Mouse (Mus musculus): ENCODE data around the gene Batf3.

Gene Batf3

DNA sequence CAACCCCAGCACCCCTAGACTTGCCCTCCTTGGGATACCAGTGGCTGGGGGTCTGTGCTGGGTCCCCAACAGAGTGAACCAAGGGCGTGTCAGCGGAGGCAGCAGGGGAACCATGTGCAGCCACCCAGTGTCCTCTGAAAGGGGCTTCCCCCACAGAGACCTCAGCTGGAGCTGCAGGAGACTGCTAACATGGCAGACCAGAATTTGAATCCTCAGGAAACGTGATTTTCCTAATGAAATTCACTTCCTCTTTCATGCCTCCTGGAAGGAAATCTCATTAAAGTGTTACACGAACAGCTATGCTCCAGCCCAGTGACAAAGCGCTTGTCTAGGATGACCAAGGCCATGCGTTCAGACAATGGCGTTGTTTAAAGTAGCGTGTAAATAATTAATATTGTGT lies 10.7 kb upstream of the Batf3 start:
- DNase-seq: no peak

DNA sequence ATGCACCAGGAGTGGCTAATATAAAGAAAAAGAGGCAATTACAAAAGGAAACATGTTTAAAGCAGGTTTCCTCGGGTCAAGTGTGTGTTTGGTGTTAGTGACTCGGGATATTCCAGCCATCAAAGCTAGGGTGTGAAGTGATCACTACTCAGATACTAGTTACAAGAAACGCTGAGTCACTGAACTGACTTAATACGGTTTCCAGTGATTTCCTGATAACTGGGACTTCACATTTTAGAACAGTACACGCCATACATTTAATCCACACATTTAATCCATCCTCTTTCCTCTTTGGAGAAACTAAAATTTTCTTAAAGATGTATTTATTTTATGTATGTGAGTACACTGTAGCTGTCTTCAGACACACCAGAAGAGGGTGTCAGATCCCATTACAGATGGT lies 9.7 kb upstream of the Batf3 start:
- DNase-seq: no peak

DNA sequence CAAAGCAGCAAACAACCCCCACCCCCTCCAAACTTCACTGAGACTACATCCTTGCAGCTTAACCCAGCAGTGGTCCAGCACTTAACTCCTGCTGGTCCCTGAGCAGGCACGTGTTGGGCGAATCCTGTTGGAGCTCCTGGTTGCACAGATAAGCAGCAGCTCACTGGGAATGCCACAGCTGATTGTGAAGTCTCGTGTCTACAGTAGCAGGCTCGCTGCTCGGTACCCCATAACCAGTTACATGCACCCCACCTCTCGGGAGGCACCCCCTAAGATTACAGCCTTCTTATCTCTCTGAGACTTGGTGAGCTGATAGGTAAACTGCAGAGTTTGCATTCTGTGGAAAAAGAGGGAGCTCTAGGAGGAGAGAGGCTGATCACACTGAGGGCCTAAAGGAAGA lies 8.3 kb upstream of the Batf3 start:
- DNase-seq: no peak

- no peak for DNase-seq
Measured at GRCm38 (mm10) chr1:191092050-191092449, 5.6 kb upstream of the Batf3 start.

DNA sequence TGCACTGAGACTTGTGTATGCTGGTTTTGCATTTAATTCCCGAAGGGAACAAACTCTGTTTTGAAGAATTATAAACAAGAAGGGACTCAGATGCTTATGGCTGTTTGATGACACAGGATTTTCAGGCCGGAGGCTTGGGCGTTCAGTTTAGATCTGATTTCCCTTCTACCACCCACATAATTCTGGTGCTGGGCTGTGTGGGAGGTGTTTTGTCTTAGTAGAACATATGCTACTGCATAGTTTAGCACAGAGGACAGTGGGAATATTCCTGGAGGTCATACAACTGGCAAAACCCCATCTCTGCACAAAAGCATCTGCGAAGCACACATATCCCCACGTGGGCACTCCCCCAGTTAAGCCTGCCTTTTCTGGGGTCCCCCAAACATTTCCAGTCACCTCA lies 4.1 kb upstream of the Batf3 start:
- DNase-seq: no peak

GRCm38 (mm10) chr1:191095019-191095418 lies 2.6 kb upstream of the Batf3 start:
- no peak for DNase-seq

DNA sequence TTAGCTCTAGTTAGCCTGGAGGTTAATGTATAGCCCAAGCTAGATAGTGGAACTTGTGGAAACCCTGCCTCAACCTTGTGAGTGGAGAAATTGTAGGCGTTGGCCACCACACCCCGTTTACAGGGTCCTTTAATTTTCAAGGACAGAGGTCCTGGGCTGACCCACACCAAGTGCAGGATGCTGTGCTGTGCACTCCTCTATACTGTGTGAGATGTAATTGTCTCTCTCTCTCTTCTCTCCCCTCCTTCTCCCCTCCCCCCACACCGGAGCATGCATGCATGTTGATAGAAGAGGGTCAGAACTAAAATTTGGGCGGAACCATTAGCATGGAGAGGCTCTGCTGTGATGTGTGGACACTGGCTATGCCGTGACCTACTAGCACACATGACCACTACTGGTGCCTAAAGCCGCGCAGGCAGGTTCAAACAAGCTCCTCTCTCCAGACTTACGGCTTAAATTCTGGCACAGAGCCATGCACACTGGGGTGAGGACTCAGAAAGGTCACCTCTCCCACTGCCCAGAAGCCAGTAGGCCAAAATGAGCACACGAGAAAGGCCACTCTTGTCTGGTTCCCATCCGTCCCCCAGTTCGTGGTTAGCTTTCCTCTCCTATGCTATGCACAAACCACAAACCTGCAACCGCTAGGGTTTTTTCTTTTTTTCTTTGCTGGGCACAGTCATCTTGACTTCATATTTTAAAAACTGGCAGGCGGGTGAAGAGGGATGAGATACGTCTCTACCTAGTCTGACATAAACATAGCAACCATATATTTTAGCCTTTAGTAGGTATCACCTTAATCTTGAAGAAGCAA lies 571 bp upstream of the Batf3 start:
- no peak for DNase-seq

- no peak for DNase-seq
Measured at GRCm38 (mm10) chr1:191099114-191099513, 1.5 kb downstream of the Batf3 start.

GRCm38 (mm10) chr1:191099772-191100291 lies 2.2 kb downstream of the Batf3 start:
- DNase-seq: no peak

DNA sequence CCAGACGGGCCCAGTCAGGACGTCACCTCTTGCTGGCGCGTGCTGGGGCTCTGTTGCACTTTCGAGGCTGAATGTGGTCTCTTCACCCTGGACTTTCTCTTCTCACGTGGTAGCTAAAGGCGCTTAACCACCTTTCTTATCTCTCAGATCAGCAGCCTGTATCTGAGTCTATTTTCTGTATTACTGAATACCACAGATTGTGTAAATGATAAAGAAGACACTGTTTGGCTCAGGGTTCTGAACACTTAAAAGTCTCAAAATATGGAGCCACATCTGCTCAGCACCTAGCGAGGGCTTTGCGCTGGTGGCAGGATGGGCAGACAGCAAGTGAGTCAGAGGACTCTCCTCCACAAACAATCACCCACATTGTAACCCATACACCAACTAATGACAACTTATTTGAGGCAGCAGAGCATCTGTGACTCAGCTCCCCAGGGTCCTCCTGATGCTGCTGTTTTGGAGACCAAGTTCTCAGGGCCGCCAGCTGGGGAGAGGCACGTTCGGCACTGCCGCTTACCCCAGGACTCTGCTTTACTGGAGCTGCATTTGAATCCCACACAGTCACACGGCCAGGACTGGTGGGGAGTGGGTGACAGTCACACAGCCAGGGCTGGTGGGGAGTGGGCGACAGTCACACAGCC lies 5.2 kb downstream of the Batf3 start:
- DNase-seq: no peak

DNA sequence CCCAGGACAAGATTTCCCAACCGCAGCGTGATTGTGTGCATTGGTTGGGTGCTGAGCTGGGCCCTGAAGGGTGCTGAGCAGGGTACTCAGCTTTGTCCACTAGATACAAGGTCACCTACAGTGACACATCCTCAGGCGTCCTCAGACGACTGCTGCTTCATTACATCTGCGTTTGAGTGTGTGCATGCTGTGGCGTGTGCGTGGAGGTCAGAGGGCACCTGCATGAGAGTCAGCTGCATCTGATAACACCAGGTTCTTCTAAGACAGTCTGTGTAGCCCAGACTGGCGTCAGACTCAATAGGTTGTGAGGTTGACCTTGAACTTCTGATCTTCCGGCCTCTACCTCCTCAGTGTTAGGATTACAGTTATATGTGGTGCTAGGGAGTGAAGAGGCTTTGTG lies 7.6 kb downstream of the Batf3 start:
- DNase-seq: no peak

DNA sequence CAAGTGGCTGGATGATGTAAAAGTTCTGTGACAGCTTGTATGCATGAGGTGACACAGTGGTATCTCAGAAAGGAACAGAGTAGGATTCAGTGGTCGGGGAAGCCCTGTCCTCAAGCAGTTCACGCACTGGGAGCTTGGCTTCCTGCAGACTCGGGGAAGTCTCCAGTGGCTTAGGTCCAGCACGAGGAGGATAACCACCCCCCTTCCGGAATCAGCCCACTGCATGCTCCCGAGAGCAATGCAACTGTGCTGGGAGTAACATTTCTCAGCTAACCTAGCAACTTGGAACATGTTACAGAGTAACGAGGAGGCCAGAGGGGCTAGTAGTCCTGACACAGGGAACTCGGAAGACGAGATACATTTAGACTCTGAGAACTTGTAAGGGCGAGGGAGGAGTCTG lies 9.7 kb downstream of the Batf3 start:
- no peak for DNase-seq

- DNase-seq: no peak
Measured at GRCm38 (mm10) chr1:191109907-191110306, 12.3 kb downstream of the Batf3 start.

DNA sequence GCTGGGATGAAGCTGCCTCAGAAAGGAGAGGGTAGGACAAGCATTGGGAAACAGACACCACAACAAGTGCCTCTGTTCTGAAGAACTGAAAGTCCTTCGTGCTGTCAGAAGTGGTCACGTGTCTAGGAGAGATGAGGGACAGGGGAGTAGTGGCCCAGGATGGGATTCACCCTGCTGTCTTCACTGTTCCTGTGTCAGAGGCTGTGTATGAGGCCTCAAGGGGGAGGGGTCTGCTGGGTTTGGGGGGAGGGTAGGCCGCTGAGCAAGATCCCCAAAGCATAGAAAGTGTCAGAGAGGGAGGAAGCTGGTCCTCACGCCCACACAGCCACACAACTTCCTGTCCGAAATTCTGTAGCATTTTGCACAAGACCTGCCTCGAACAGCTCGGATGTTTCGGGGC lies 13.5 kb downstream of the Batf3 start:
- DNase-seq: no peak

- DNase-seq: no peak
Measured at GRCm38 (mm10) chr1:191114868-191115267, 17.2 kb downstream of the Batf3 start.

- no peak for DNase-seq
Measured at GRCm38 (mm10) chr1:191115514-191116238, 18.0 kb downstream of the Batf3 start.

DNA sequence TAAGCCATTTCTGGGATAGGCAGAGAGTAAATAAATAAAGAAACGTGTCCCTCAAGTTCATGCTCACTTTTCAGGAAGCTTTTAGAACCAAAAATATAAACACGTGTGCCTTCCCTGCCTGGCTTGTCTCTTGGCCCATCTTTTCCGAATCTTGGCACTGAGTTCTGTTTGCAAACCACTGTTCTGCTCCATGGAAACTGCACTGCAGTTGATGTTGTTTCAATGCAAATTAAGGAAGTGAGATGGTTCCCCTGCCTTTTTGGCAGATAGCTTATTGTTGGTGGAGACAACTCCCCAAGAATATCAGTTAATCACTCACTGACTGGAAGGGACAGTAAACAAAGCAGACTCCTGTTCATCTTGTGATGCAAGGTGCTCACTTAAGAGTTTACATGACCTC lies 25.1 kb downstream of the Batf3 start:
- no peak for DNase-seq

DNA sequence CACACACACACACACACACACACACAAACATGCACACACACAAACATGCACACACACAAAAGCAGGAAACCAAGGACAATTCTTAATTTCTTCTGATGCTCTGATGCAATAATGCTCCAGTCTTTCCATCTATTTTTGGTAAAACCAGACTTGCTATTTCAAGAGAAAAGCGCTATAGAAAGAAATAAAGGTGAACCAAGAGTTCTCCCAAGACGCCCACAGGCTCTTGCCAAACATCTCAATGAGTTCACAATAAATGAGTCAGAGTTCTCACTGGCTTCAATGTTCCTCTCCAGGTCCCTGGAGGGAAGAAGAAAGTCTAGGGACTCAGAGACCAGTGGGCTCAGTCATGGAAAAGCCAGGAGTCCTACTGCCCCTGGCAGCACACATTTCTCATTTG lies 26.0 kb downstream of the Batf3 start:
- no peak for DNase-seq

GRCm38 (mm10) chr1:191124288-191124687 lies 26.6 kb downstream of the Batf3 start:
- no peak for DNase-seq

- peak; percentile 51 to 69 for DNase-seq
Measured at GRCm38 (mm10) chr1:191125811-191126638, 28.4 kb downstream of the Batf3 start.

DNA sequence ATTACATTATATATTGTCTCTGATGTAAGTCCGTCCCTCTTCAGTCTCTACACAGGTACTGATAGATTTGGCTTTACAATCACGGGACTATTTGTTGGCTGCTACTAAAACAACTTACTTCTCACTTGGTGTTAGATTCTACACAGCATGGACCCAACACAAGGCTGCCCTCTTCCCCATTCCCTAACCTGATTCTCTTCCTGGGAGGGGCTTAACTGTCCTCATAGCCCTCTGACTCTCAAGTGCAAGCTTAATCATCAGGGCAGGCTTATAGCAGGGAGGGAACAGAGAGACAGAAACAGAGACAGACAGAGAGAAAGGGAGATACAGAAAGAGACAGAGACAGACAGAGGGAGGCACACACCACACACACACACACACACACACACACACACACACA lies 34.0 kb downstream of the Batf3 start:
- no peak for DNase-seq

DNA sequence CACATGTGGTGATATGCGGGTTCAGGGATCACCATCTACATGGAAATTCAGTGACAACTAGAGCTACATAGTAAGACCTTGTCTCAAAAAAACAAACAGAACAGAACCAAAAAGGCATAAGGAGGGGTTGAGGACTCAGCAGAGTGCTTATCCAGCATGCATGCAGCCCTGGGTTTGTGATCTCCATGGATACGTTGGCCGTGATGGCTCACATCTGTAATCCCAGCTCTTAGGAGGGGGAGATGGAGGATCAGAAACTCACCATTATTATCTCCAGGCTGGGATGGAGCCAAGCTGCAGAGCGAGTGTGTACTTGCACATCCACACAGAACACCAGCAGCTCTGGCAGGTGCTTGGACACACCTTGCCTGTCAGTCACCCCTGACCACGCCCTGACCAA lies 34.6 kb downstream of the Batf3 start:
- no peak for DNase-seq

DNA sequence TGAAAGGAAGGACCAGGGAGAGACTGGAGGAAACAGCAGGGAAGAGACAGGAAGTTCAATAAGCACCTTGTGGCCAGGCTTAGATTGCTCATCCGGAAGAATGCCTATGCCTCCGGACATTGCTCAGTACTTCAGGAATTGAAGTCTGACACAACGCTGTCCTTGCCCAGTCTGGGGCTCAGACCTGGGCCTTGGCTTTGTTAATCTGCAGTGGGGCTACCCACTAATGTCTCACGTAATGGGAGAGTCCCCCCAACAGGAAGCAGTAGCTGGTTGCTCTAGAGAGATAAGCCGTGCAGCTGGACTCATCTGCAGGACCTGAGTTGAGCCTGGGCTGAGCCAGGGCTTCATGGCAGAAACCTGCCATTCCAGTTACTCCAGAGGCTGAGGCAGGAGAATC lies 35.3 kb downstream of the Batf3 start:
- no peak for DNase-seq

Measured in cerebellum, postnatal 25 days (tissue).